Mouse (Mus musculus): ENCODE measurements around the gene Rfwd3. TPM values are rescaled to one million over a fixed set of nuclear protein-coding genes. Genes with fewer than 3 reads are reported as not detected.
"Not testable (repeated sequence)": the region's sequence is repeated elsewhere in the genome, so short reads cannot be mapped to it uniquely, and the experiment has no call there.

Rfwd3 gene
- 44.9 and 46.4 TPM in 2 replicates for polyA plus RNA-seq (2015; fragmentation: Nextera tagmentation; extraction: Ambion mirVana)

- Histone ChIP-seq H3K9me3 (replicated peaks) (no peaks in the 10 kb centered on the region), H3K36me3 (replicated peaks) (peaks cover 20% of the 10 kb centered on the region), H3K4me1 (replicated peaks) (peaks cover 37% of the 10 kb centered on the region), H3K27me3 (no peaks in the 10 kb centered on the region), H3K4me2 (peak within 1 kb of the TSS; percentile 72), H3K4me3 (replicated peaks) (peak within 1 kb of the TSS; percentile 95), H3K27ac (replicated peaks) (peak within 1 kb of the TSS; percentile 92), H3K9ac (peak within 1 kb of the TSS; percentile 98)
- WGBS (ENCODE audit: insufficient replicate concordance) = under 1% methylated on average over 67 of the region's 67 CpGs
- ATAC-seq (ENCODE audit: insufficient read depth) = peak; percentile 98
These were observed at the start of gene Rfwd3 for GRCm38 (mm10) chr8:111299821-111300568. TSS of gene Rfwd3 (minus strand) at chr8:111300222.

- no peak overlapping the region for H3K27ac ChIP-seq (replicated peaks)
- no peaks in the 10 kb centered on the region for H3K36me3 ChIP-seq (replicated peaks)
- H3K9me3 ChIP-seq (replicated peaks) = no peaks in the 10 kb centered on the region
- no peaks in the 10 kb centered on the region; the same call in 1 of the 2 replicates for H3K27me3 ChIP-seq
- WGBS (ENCODE audit: insufficient replicate concordance) = 3% methylated on average over 5 of the region's 5 CpGs
- peaks cover 3% of the 10 kb centered on the region; the same call in 1 of the 2 replicates for H3K4me1 ChIP-seq (replicated peaks)
- no peak overlapping the region for H3K9ac ChIP-seq
- no peak overlapping the region for H3K4me2 ChIP-seq
- no peak overlapping the region for H3K4me3 ChIP-seq (replicated peaks)
- no peak for ATAC-seq (ENCODE audit: insufficient read depth)
These were observed 43.2 kb upstream of the Rfwd3 start for GRCm38 (mm10) chr8:111343225-111343624.

GRCm38 (mm10) chr8:111340186-111340585, 40.2 kb upstream of the Rfwd3 start:
- peaks cover 16% of the 10 kb centered on the region for H3K4me1 ChIP-seq (replicated peaks)
- H3K4me2 ChIP-seq = no peak overlapping the region
- no peaks in the 10 kb centered on the region for H3K9me3 ChIP-seq (replicated peaks)
- peaks cover 15% of the 10 kb centered on the region for H3K27me3 ChIP-seq
- no peak overlapping the region for H3K9ac ChIP-seq
- no peaks in the 10 kb centered on the region for H3K36me3 ChIP-seq (replicated peaks)
- WGBS (ENCODE audit: insufficient replicate concordance) = 56% methylated on average over 3 of the region's 3 CpGs
- H3K4me3 ChIP-seq (replicated peaks) = no peak overlapping the region
- no peak for ATAC-seq (ENCODE audit: insufficient read depth)
- H3K27ac ChIP-seq (replicated peaks) = no peak overlapping the region

GRCm38 (mm10) chr8:111338370-111339208, 38.6 kb upstream of the Rfwd3 start:
- H3K36me3 ChIP-seq (replicated peaks) = no peaks in the 10 kb centered on the region
- WGBS (ENCODE audit: insufficient replicate concordance) = 18% methylated on average over 12 of the region's 12 CpGs
- peak overlapping the region; percentile 63 for H3K4me3 ChIP-seq (replicated peaks)
- no peak for ATAC-seq (ENCODE audit: insufficient read depth)
- H3K4me2 ChIP-seq = peak overlapping the region; percentile 90
- peaks cover 16% of the 10 kb centered on the region for H3K4me1 ChIP-seq (replicated peaks)
- H3K27me3 ChIP-seq = peaks cover 15% of the 10 kb centered on the region
- H3K9ac ChIP-seq = peak overlapping the region; percentile 42; the same call in 1 of the 2 replicates
- no peak overlapping the region for H3K27ac ChIP-seq (replicated peaks)
- no peaks in the 10 kb centered on the region for H3K9me3 ChIP-seq (replicated peaks)

- Histone ChIP-seq H3K4me2 (peak within 1 kb of the TSS; percentile 90), H3K27ac (replicated peaks) (peak within 1 kb of the TSS; percentile 35; the same call in 1 of the 2 replicates), H3K9me3 (replicated peaks) (no peaks in the 10 kb centered on the region), H3K36me3 (replicated peaks) (no peaks in the 10 kb centered on the region), H3K4me3 (replicated peaks) (peak within 1 kb of the TSS; percentile 63), H3K4me1 (replicated peaks) (peaks cover 16% of the 10 kb centered on the region), H3K9ac (peak within 1 kb of the TSS; percentile 42), H3K27me3 (peaks cover 15% of the 10 kb centered on the region)
- peak; percentile 42 for ATAC-seq (ENCODE audit: insufficient read depth)
- WGBS (ENCODE audit: insufficient replicate concordance) = under 1% methylated on average over 29 of the region's 29 CpGs
These were observed 37.9 kb upstream of the Rfwd3 start, which contains the start of gene Mlkl for GRCm38 (mm10) chr8:111337890-111338347. TSS of gene Mlkl (minus strand) at chr8:111338177.

DNA sequence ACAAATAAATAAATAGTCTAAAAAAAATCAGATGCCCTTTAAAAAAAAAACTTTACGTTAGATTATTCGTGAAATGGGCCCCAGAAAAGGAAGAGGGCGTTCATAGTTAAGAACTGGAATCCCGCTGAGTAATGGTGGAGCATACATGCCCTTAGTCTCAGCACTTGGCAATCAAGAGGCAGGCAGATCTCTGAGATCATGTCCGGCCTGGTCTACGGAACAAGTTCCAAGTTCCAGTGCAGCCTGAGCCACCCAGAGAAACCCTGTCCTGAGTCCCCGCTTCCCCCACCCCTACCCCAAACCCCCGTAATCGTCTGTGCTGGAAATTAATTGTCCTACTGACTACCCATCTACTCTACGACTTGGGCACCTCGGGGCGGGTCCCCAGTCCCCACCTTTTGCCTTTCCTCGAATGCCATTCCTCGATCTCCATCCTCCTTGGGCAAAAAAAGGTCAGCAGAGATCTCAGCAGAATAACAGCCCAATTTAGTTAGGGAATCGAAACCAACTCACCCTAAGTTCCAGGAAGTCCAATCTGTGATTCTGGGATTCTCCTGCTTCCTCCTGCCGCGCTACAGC, 37.4 kb upstream of the Rfwd3 start:
- peak overlapping the region; percentile 42 for H3K9ac ChIP-seq
- peaks cover 15% of the 10 kb centered on the region for H3K27me3 ChIP-seq
- no peak overlapping the region for H3K27ac ChIP-seq (replicated peaks)
- H3K9me3 ChIP-seq (replicated peaks) = no peaks in the 10 kb centered on the region
- ATAC-seq (ENCODE audit: insufficient read depth) = peak; percentile 22; the same call in 1 of the 2 replicates
- 8% methylated on average over 17 of the region's 17 CpGs for WGBS (ENCODE audit: insufficient replicate concordance)
- no peaks in the 10 kb centered on the region for H3K36me3 ChIP-seq (replicated peaks)
- peak overlapping the region; percentile 90 for H3K4me2 ChIP-seq
- peaks cover 16% of the 10 kb centered on the region for H3K4me1 ChIP-seq (replicated peaks)
- peak overlapping the region; percentile 63 for H3K4me3 ChIP-seq (replicated peaks)

- Histone ChIP-seq H3K4me2 (peak overlapping the region; percentile 90), H3K4me3 (replicated peaks) (0 out of 2 replicates have a peak overlapping the region, but pooled peaks have one; percentile 63)
- 67% methylated on average over 4 of the region's 4 CpGs for WGBS (ENCODE audit: insufficient replicate concordance)
These were observed 36.7 kb upstream of the Rfwd3 start for GRCm38 (mm10) chr8:111336692-111337091.

DNA sequence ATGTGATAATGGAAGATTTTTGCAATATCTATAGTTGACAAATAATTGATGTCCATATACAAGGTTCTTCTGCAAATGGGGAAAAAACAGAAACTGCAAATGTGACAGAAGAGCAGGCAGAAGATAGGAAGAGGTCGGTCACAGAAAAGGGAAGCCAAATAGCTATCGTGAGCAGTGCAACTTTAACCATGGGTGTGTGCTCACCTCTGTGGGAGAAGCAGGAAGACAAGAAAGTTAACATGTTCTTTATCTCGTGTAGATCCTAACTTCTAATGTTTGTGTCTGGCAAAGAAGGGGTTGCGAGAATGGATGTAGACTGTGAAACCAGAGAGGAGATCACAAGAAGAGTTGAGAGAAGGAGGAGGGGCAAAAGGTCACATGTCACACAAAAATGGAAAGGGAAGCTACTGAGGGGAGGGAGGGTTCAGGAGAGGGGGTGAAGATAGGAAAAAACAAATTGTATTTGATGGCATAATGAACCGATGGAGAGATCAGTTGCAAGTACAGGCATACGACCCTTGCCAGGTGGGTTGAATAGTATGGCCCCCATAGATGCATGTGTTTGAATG, 25.3 kb upstream of the Rfwd3 start:
- no peak for ATAC-seq (ENCODE audit: insufficient read depth)
- Histone ChIP-seq H3K4me2 (no peak overlapping the region), H3K9me3 (replicated peaks) (no peaks in the 10 kb centered on the region), H3K4me3 (replicated peaks) (no peak overlapping the region), H3K4me1 (replicated peaks) (no peaks in the 10 kb centered on the region), H3K27ac (replicated peaks) (no peak overlapping the region), H3K9ac (no peak overlapping the region), H3K36me3 (replicated peaks) (no peaks in the 10 kb centered on the region), H3K27me3 (no peaks in the 10 kb centered on the region)
- WGBS (ENCODE audit: insufficient replicate concordance) = 46% methylated on average over 6 of the region's 6 CpGs

More at GRCm38 (mm10) chr8:111336692-111337091, 36.7 kb upstream of the Rfwd3 start:
- H3K4me1 ChIP-seq (replicated peaks) = peaks cover 16% of the 10 kb centered on the region
- no peaks in the 10 kb centered on the region for H3K9me3 ChIP-seq (replicated peaks)
- no peak for ATAC-seq (ENCODE audit: insufficient read depth)
- H3K27me3 ChIP-seq = peaks cover 15% of the 10 kb centered on the region
- H3K9ac ChIP-seq = no peak overlapping the region
- no peaks in the 10 kb centered on the region for H3K36me3 ChIP-seq (replicated peaks)
- H3K27ac ChIP-seq (replicated peaks) = no peak overlapping the region

- 75% methylated on average over 12 of the region's 12 CpGs for WGBS (ENCODE audit: insufficient replicate concordance)
- no peak overlapping the region for H3K9ac ChIP-seq
- H3K9me3 ChIP-seq (replicated peaks) = no peaks in the 10 kb centered on the region
- H3K4me2 ChIP-seq = no peak overlapping the region
- no peaks in the 10 kb centered on the region for H3K36me3 ChIP-seq (replicated peaks)
- no peak overlapping the region for H3K27ac ChIP-seq (replicated peaks)
- H3K4me1 ChIP-seq (replicated peaks) = peaks cover 26% of the 10 kb centered on the region
- ATAC-seq (ENCODE audit: insufficient read depth) = no peak
- no peak overlapping the region for H3K4me3 ChIP-seq (replicated peaks)
- no peaks in the 10 kb centered on the region for H3K27me3 ChIP-seq
These were observed 14.7 kb upstream of the Rfwd3 start for GRCm38 (mm10) chr8:111314729-111315128.

GRCm38 (mm10) chr8:111313961-111314360, 13.9 kb upstream of the Rfwd3 start:
- not testable (repeated sequence) for H3K27me3 ChIP-seq; H3K27ac ChIP-seq (replicated peaks); H3K9ac ChIP-seq; H3K4me2 ChIP-seq; H3K4me3 ChIP-seq (replicated peaks); H3K9me3 ChIP-seq (replicated peaks); ATAC-seq (ENCODE audit: insufficient read depth); H3K36me3 ChIP-seq (replicated peaks)
- 87% methylated on average over 6 of the region's 6 CpGs for WGBS (ENCODE audit: insufficient replicate concordance)
- peaks cover 26% of the 10 kb centered on the region for H3K4me1 ChIP-seq (replicated peaks)

Data from liver, embryonic 15.5 days (tissue).